Mouse (Mus musculus) heart, postnatal 36 days (tissue): ENCODE data around the gene Pip5k1c. TPM values are rescaled to one million over a fixed set of nuclear protein-coding genes. Genes with fewer than 3 reads are reported as not detected.

Source experiments
- DNase-seq, 2 experiments: peaks; one replicate each; pipeline ENCODE4 v3.0.0; 2021 to 2022
- intact Hi-C: fragments of 180-260 bp; cut with DNase I; formaldehyde crosslinking; loops from one replicate; pipeline ENCODE4 v1.15.1; 2025
- total RNA-seq, 2 experiments: library from RNA; stranded (reverse); gene quantifications; 2 replicates each; pipeline ENCODE4 v1.2.3; 2021

Gene Pip5k1c
- total RNA-seq, 2 experiments from 2014 or later: 31.5 to 33.3 TPM

GRCm38 (mm10) chr10:81279496-81279895, 13.3 kb upstream of the Pip5k1c start:
- intact Hi-C loops: no loop called here
- DNase-seq: no peak

- no peak for DNase-seq
- intact Hi-C loops: no loop called here
Observed at GRCm38 (mm10) chr10:81284189-81284588, 8.6 kb upstream of the Pip5k1c start.

GRCm38 (mm10) chr10:81284719-81285118, 8.0 kb upstream of the Pip5k1c start:
- intact Hi-C loops: no loop called here
- DNase-seq: no peak

GRCm38 (mm10) chr10:81285694-81286450, 6.9 kb upstream of the Pip5k1c start:
- DNase-seq: peak; percentile 91 to 97
- intact Hi-C loops: no loop called here

GRCm38 (mm10) chr10:81286586-81286985, 6.2 kb upstream of the Pip5k1c start:
- intact Hi-C loops: no loop called here
- DNase-seq: no peak

GRCm38 (mm10) chr10:81287513-81288157, 5.1 kb upstream of the Pip5k1c start:
- intact Hi-C loops: loop anchor here (1.0 to 2.0 kb wide), 3 partner anchors 53 to 163 kb away; no protein-coding TSS in a partner anchor
- peak; percentile 52 to 70 for DNase-seq

- intact Hi-C loops: loop anchor here (1.0 to 2.0 kb wide), 3 partner anchors 52 to 162 kb away; no protein-coding TSS in a partner anchor
- peak; percentile 40 to 66 for DNase-seq
Observed at GRCm38 (mm10) chr10:81288601-81289000, 4.2 kb upstream of the Pip5k1c start.

- peak; percentile 69 to 73 for DNase-seq
- intact Hi-C loops: loop anchor here (1.0 to 2.0 kb wide), 3 partner anchors 16 to 64 kb away; no protein-coding TSS in a partner anchor
Observed at GRCm38 (mm10) chr10:81289278-81289677, 3.5 kb upstream of the Pip5k1c start.

- intact Hi-C loops: loop anchor here (1.0 to 2.0 kb wide), 3 partner anchors 15 to 63 kb away; no protein-coding TSS in a partner anchor
Observed at GRCm38 (mm10) chr10:81289811-81290210, 3.0 kb upstream of the Pip5k1c start.

GRCm38 (mm10) chr10:81290698-81291460, 1.9 kb upstream of the Pip5k1c start:
- intact Hi-C loops: no loop called here
- DNase-seq: no peak

More at GRCm38 (mm10) chr10:81289811-81290210, 3.0 kb upstream of the Pip5k1c start:
- no peak for DNase-seq

GRCm38 (mm10) chr10:81291511-81292104, 1.2 kb upstream of the Pip5k1c start, which contains the start of gene Tjp3:
Gene Tjp3 (minus strand): TSS chr10:81291581.
- no peak for DNase-seq
- intact Hi-C loops: loop anchor here (2.0 kb wide), 1 partner anchor 27 kb away; no protein-coding TSS in a partner anchor

- intact Hi-C loops: loop anchor here (2.0 kb wide), 1 partner anchor 25 kb away; no protein-coding TSS in a partner anchor
- DNase-seq: no peak
Observed at GRCm38 (mm10) chr10:81293334-81294030, 719 bp downstream of the Pip5k1c start.

- intact Hi-C loops: no loop called here
- DNase-seq: no peak
Observed at GRCm38 (mm10) chr10:81294442-81294841, 1.7 kb downstream of the Pip5k1c start.

GRCm38 (mm10) chr10:81295185-81295584, 2.4 kb downstream of the Pip5k1c start:
- DNase-seq: no peak
- intact Hi-C loops: no loop called here

- intact Hi-C loops: no loop called here
- no peak for DNase-seq
Observed at GRCm38 (mm10) chr10:81297246-81297645, 4.5 kb downstream of the Pip5k1c start.

- intact Hi-C loops: no loop called here
- DNase-seq: peak; percentile 62 to 72
Observed at GRCm38 (mm10) chr10:81297845-81298244, 5.1 kb downstream of the Pip5k1c start.

GRCm38 (mm10) chr10:81298369-81299100, 5.8 kb downstream of the Pip5k1c start:
- DNase-seq: no peak
- intact Hi-C loops: no loop called here

GRCm38 (mm10) chr10:81299585-81300351, 7.0 kb downstream of the Pip5k1c start:
- DNase-seq: no peak
- intact Hi-C loops: no loop called here
